In the genomic region with DNA sequence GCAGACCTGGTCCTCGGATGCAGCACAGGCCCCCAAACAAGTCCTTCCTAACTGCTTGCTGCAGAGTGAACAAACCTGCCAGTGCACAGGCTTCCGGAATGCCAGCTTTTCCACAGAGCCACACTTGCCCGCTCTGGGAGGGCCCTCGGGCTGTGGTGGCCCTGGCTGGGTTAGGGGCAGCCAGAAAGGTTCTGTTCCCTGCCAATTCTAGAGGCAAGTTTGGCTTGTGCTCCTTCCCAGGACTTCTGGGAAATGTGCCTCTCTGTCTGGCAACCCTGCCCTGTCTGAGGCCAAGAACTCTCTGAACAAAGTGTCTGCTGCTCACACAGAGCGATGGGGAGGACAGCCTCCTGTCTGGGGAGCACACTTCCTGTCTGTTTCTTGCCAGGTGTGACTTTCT, we compare ENCODE assay signal across 10 mouse cellular contexts.
DNase-seq lines count a peak whose midpoint lies in the region; ATAC-seq and TF ChIP-seq lines count a peak whose summit lies in the region.
"Had no signal": no experiment of that assay in that cellular context is flagged by ENCODE, and none has a peak within 500 bp of the region (broad histone marks: within the 10 kb centered on the region; RNA-seq: fewer than 3 reads in every experiment).

No protein-coding gene starts in this region.

- no peak for TF ChIP-seq CTCF in intestine, postnatal 0 days (IDR thresholded peaks at IDR 0.05; ENCODE audit: low read depth)

- H3K36me3 ChIP-seq in midbrain, embryonic 15.5 days (replicated peaks): no peaks in the 10 kb centered on the region
- H3K36me3 ChIP-seq in intestine, postnatal 0 days (ENCODE audit: control insufficient read depth, insufficient read depth): no peaks in the 10 kb centered on the region
- H3K36me3 ChIP-seq: midbrain, embryonic 10.5 days had no signal

- no peaks in the 10 kb centered on the region for H3K4me1 ChIP-seq in midbrain, embryonic 15.5 days
- no peaks in the 10 kb centered on the region for H3K4me1 ChIP-seq in intestine, postnatal 0 days (replicated peaks; ENCODE audit: control insufficient read depth, insufficient read depth, low read length)
- H3K4me1 ChIP-seq: midbrain, embryonic 10.5 days had no signal

- H3K9me3 ChIP-seq in midbrain, embryonic 15.5 days: no peaks in the 10 kb centered on the region
- no peaks in the 10 kb centered on the region for H3K9me3 ChIP-seq in intestine, postnatal 0 days (ENCODE audit: control insufficient read depth)

- H3K27ac ChIP-seq in midbrain, embryonic 15.5 days: no peak overlapping the region
- no peak overlapping the region for H3K27ac ChIP-seq in intestine, postnatal 0 days (ENCODE audit: low read depth, low read length)
- H3K27ac ChIP-seq: midbrain, embryonic 10.5 days had no signal

- H3K4me3 ChIP-seq in midbrain, embryonic 15.5 days: no peak overlapping the region
- no peak overlapping the region for H3K4me3 ChIP-seq in intestine, postnatal 0 days (ENCODE audit: low read depth, low read length)
- H3K4me3 ChIP-seq: midbrain, embryonic 10.5 days had no signal

- H3K4me2 ChIP-seq in midbrain, embryonic 15.5 days: no peak overlapping the region
- no peak overlapping the region for H3K4me2 ChIP-seq in intestine, postnatal 0 days (replicated peaks; ENCODE audit: low read depth)

- ATAC-seq in midbrain, embryonic 15.5 days (replicated peaks): no peak
- no peak for ATAC-seq in intestine, postnatal 0 days

- no peak overlapping the region for H3K9ac ChIP-seq in midbrain, embryonic 15.5 days
- no peak overlapping the region for H3K9ac ChIP-seq in intestine, postnatal 0 days (ENCODE audit: low read depth, low read length)

- WGBS in midbrain, embryonic 15.5 days: 96% methylated on average over 5 of the region's 5 CpGs
- 90% methylated on average over 5 of the region's 5 CpGs for WGBS in intestine, postnatal 0 days

- DNase-seq in adrenal gland, adult (ENCODE audit: inconsistent age in 2 of 2, low spot score in 1 of 2): peak; percentile 7 to 56
- DNase-seq in adrenal gland, adult 18-20 months (ENCODE audit: low spot score in 2 of 2): no peak
- DNase-seq in lung, postnatal 14 days: peak; percentile 8
- no peak for DNase-seq in lung, adult 18-20 months
- DNase-seq in left cerebral cortex, adult 18-20 months (ENCODE audit: low spot score in 2 of 2): peak; percentile 5 to 12
- DNase-seq in thymus, postnatal 25 days: peak; percentile 19
- DNase-seq: kidney, postnatal 36 days had no signal

- no peaks in the 10 kb centered on the region for H3K27me3 ChIP-seq in midbrain, embryonic 15.5 days (replicated peaks)
- no peaks in the 10 kb centered on the region for H3K27me3 ChIP-seq in intestine, postnatal 0 days (replicated peaks; ENCODE audit: control insufficient read depth, insufficient read depth, low read length)

Comparison
In these comparisons a context has a peak if more than half of its experiments do, and no peak if none do; other contexts are left out.
1. DNase-seq: peak in adrenal gland, adult (2 of 2), lung, postnatal 14 days (single experiment), left cerebral cortex, adult 18-20 months (2 of 2) and thymus, postnatal 25 days (single experiment); none in adrenal gland, adult 18-20 months (0 of 2) and lung, adult 18-20 months (0 of 2).